Mouse (Mus musculus): ENCODE measurements at regions not wholly inside any gene's neighbourhood (a gene's known extent, or its start where the extent isn't known, plus 50 kb on each side); places are given as distances from the start of the nearest gene placed in this dataset.
A peak's percentile ranks its signal among the peaks of the same experiment; 100 is the strongest.

DNA sequence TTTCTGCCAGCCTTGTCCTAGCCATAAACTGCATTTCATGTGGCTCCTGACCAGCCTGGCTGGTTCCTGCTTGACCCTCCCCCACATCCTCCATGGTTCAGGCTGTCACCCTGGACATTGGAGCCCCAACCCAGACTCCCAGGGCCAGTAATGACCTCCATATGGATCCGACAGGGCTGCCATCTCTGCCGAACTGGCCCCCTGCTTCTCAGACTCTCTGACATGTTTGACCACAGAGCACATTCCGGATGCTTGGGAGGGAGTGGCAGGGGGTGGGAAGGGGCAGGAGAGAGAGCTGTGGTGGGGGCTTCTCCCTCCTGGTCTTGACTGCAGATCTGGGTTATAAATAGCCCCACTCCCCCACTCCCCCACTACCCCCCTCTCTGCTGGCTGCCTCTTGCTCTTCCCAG is 59.0 kb upstream of the Actrt2 start:
- no peaks in the 10 kb centered on the region for H3K9me3 ChIP-seq
- no peak overlapping the region for H3K4me3 ChIP-seq
- peaks cover 10% of the 10 kb centered on the region; the same call in 1 of the 2 replicates for H3K27me3 ChIP-seq
- 67% methylated on average over 3 of the region's 3 CpGs for WGBS
- no peak overlapping the region for H3K9ac ChIP-seq
- no peaks in the 10 kb centered on the region for H3K36me3 ChIP-seq
- no peak overlapping the region for H3K4me2 ChIP-seq
- peaks cover 11% of the 10 kb centered on the region for H3K4me1 ChIP-seq (replicated peaks)
- H3K27ac ChIP-seq (replicated peaks) = no peak overlapping the region
- no peak for ATAC-seq (ENCODE audit: low read depth)

DNA sequence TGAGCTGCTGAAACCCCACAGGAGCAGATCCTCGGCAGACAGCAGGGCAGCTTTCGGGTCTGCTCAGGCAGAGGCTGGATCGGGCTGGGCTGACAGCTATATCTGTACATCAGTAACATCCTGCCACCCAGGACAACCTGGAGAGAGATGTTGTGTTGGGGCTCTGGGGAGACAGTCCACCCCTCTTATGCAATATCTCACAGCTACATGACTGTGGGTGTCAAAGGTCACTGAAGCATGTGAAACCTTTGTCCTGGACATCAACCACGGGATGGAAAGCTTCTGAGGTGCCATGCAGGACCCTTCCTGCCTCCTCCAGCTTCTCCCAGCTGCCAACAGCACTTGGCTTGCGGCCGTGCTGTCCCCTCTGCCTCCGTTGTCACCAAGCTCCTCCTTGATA is 60.3 kb upstream of the Actrt2 start:
- Histone ChIP-seq H3K4me1 (replicated peaks) (peaks cover 18% of the 10 kb centered on the region), H3K36me3 (no peaks in the 10 kb centered on the region), H3K9me3 (no peaks in the 10 kb centered on the region), H3K9ac (no peak overlapping the region), H3K4me2 (no peak overlapping the region), H3K4me3 (no peak overlapping the region), H3K27me3 (peaks cover 10% of the 10 kb centered on the region; the same call in 1 of the 2 replicates), H3K27ac (replicated peaks) (no peak overlapping the region)
- ATAC-seq (ENCODE audit: low read depth) = no peak
- WGBS = 80% methylated on average over 7 of the region's 7 CpGs

DNA sequence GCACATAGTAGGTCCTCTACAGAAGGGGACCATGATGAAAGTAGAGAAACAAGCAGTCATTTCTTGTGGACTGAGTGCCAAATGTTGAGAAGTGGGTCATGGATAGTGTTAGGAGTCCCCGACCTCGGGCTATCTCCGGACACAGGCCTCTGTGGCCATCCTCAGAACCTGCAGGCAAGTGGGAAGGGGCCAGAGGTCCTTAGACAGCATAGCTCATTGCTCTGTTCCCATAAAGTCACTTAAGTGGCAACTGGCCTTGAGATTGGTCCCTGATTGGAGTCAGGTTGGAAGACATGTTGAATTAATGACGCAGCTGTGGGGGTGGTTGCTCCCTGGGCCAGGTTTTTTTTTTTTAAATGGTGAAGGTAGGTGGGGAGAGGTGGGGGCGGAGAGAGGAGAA is 63.0 kb upstream of the Actrt2 start:
- Histone ChIP-seq H3K36me3 (no peaks in the 10 kb centered on the region), H3K9ac (no peak overlapping the region), H3K9me3 (no peaks in the 10 kb centered on the region), H3K27me3 (peaks cover 10% of the 10 kb centered on the region; the same call in 1 of the 2 replicates), H3K4me1 (replicated peaks) (peaks cover 18% of the 10 kb centered on the region), H3K27ac (replicated peaks) (no peak overlapping the region), H3K4me3 (no peak overlapping the region), H3K4me2 (no peak overlapping the region)
- ATAC-seq (ENCODE audit: low read depth) = no peak
- WGBS = 90% methylated on average over 5 of the region's 5 CpGs

DNA sequence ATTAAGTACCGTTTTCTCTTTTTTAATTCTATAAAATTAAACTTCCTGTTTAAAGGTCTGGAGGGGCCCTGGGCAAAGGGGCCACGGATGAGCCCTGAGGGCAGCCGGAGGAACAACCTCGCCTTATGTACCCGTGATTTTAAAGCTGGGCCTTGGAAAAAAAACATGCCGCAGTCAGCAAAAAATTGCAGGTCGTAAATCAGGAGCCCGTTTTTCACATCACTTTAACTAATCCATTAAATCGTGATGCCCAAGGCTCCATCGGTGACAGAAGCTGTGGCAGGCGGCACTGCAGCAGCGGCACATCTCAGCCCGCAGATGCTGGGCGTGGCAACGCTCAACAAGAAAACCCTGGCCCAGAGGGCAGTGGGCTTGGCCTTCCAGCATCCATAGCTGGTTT is 63.7 kb upstream of the Actrt2 start:
- 31% methylated on average over 15 of the region's 15 CpGs for WGBS
- no peaks in the 10 kb centered on the region for H3K9me3 ChIP-seq
- peaks cover 18% of the 10 kb centered on the region for H3K4me1 ChIP-seq (replicated peaks)
- ATAC-seq (ENCODE audit: low read depth) = peak; percentile 50; the same call in 1 of the 2 replicates
- H3K27me3 ChIP-seq = peaks cover 10% of the 10 kb centered on the region; the same call in 1 of the 2 replicates
- no peaks in the 10 kb centered on the region for H3K36me3 ChIP-seq
- H3K27ac ChIP-seq (replicated peaks) = no peak overlapping the region; the same call in 1 of the 2 replicates
- no peak overlapping the region for H3K4me3 ChIP-seq
- H3K4me2 ChIP-seq = no peak overlapping the region
- H3K9ac ChIP-seq = no peak overlapping the region

DNA sequence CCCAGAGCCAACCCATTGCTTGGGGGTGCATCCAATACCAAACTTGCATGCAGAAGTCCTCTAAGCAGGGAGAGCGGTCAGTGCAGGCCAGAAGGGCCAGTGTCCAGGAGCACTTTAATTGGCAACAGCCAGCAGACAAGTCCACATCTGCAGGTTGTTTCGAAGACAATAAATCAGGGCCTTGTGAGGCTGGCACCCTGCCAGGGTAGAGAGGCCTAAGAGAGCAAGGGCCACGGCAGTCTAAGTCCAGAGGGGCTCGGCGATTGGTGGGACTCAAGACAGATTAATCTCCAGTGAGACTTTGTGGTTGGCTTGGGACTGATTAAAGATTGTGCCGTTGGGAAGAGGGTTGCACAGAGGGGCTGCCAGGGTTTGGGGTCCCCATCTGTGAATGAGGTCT is 68.4 kb upstream of the Actrt2 start:
- 56% methylated on average over 6 of the region's 6 CpGs for WGBS
- no peaks in the 10 kb centered on the region for H3K36me3 ChIP-seq

DNA sequence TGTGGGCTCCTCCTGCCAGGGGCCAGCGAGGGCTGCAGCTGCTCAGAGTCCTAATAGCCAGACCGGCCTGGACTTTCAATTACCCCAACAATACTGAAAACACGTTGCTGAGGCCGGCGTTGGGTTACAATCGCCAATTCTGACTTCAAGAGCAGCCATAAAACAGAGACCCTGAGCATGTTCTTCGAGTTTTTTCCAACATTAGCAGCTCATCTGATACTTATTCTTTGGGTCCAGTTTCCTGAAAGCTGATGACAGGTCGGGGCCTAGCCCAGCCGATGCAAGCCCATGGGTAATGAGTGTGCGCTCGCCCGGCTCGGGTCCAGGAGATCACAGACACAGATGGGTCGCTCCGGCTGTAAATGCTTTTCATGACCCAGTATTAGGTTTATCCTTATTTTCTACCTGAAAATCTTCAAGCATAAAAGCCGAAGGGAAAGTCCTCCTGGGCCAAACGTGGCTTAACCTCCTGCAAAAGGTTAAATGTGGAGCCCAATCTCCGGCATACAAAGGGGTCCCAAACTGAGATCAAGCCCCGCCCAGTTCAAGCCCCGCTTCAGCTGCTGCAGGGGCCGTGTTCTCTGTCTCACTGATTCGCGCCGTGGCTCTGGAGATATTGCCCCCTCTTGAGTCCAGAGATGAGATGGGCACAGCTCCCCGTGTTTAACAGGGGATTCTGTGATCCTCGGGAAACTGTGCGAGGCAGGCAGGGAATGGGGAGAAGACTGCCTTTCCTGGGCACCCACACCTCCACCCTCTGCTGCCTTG is 73.6 kb upstream of the Actrt2 start:
- H3K9me3 ChIP-seq = no peaks in the 10 kb centered on the region
- H3K9ac ChIP-seq = no peak overlapping the region
- no peak overlapping the region for H3K4me3 ChIP-seq
- ATAC-seq (ENCODE audit: low read depth) = no peak
- 0 out of 2 replicates have a peak overlapping the region, but pooled peaks have one; percentile 7 for H3K4me2 ChIP-seq
- no peak overlapping the region for H3K27ac ChIP-seq (replicated peaks)
- no peaks in the 10 kb centered on the region for H3K36me3 ChIP-seq
- peaks cover 42% of the 10 kb centered on the region for H3K27me3 ChIP-seq
- WGBS = 27% methylated on average over 27 of the region's 27 CpGs
- H3K4me1 ChIP-seq (replicated peaks) = peaks cover 13% of the 10 kb centered on the region

More for the DNA sequence above, 68.4 kb upstream of the Actrt2 start:
- ATAC-seq (ENCODE audit: low read depth) = no peak
- H3K4me1 ChIP-seq (replicated peaks) = peaks cover 12% of the 10 kb centered on the region
- no peak overlapping the region for H3K9ac ChIP-seq
- peaks cover 19% of the 10 kb centered on the region for H3K27me3 ChIP-seq
- no peak overlapping the region for H3K4me2 ChIP-seq
- H3K9me3 ChIP-seq = no peaks in the 10 kb centered on the region
- H3K27ac ChIP-seq (replicated peaks) = no peak overlapping the region
- no peak overlapping the region for H3K4me3 ChIP-seq

DNA sequence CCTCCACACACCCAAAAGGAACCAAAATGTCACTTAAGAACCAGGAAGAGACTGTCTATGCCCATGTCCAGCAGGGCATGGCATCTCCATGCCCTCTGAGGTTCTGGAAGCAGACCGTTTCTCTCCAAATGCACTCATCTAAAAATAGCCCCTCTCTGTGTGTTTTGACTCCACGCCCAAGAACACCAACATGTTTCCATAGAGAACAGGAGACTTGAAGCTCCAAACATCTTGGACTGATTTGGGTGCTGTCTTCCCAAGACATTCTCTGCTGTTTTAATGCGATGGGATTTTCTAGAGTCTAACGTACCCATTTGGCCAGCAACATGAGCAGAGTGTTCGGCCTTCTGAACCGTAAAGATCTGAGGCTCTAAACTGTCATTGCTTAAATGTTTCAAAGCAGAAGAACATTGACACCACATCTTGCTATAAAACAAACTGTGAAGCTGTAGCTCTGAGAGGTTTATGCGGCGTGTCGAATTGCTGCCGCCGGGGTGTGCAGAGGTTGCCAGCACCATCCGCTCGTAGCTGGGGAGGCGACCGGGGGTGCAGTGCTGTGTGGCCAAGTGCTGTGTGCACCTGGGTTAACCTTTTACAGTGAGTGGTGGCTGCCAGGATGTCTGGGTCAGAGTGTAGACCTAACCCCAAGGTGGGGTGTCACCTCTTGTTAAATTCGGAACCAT is 78.8 kb upstream of the Actrt2 start:
- no peak overlapping the region for H3K9ac ChIP-seq
- H3K4me1 ChIP-seq (replicated peaks) = peaks cover 30% of the 10 kb centered on the region
- H3K36me3 ChIP-seq = no peaks in the 10 kb centered on the region
- H3K27ac ChIP-seq (replicated peaks) = no peak overlapping the region
- no peaks in the 10 kb centered on the region for H3K9me3 ChIP-seq
- peaks cover 27% of the 10 kb centered on the region for H3K27me3 ChIP-seq
- no peak overlapping the region for H3K4me2 ChIP-seq
- no peak for ATAC-seq (ENCODE audit: low read depth)
- 54% methylated on average over 16 of the region's 16 CpGs for WGBS
- H3K4me3 ChIP-seq = no peak overlapping the region

DNA sequence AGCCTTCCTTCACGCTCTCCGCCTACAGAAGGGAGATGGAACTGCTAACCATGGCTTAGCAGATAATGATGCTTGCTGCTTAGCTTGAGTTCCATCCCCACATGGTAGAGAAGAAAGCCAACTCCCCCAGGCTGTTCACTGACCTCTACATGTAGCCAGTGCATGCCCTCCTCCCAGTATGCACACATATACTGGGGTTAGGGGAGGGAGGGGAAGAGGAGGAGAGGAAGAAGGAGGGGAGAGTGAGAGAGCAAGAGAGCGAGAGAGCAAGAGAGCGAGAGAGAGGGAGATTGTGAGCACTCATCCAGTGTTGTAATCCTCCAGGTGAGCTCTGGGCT is 79.3 kb upstream of the Actrt2 start:
- no peak for ATAC-seq (ENCODE audit: low read depth)
- H3K27me3 ChIP-seq = peaks cover 27% of the 10 kb centered on the region
- WGBS = 74% methylated on average over 4 of the region's 4 CpGs

DNA sequence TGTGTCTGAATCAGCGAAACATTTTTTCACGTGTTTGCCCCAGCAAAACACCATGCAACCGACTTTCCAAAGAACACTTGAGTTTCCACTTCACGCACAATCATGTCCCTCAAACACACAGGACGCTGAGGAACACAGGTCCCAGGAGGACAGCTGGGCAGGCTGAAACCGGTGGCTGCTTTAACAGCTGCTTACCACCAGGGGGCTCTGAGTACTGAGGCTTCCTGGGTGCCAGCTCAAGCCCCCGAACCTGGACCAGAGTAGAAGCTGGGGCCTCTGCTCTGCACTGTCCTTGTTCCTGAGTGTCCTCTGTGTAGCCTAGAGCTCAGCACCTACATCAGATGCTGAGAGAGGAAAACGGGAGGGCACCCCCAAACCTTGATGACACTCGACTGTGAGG is 81.5 kb upstream of the Actrt2 start:
- no peak overlapping the region for H3K4me2 ChIP-seq
- 40% methylated on average over 9 of the region's 9 CpGs for WGBS
- H3K27me3 ChIP-seq = peaks cover 30% of the 10 kb centered on the region

More for the DNA sequence above, 79.3 kb upstream of the Actrt2 start:
- Histone ChIP-seq H3K9me3 (no peaks in the 10 kb centered on the region), H3K4me3 (no peak overlapping the region), H3K4me2 (no peak overlapping the region), H3K4me1 (replicated peaks) (peaks cover 25% of the 10 kb centered on the region), H3K27ac (replicated peaks) (no peak overlapping the region), H3K36me3 (no peaks in the 10 kb centered on the region), H3K9ac (no peak overlapping the region)

DNA sequence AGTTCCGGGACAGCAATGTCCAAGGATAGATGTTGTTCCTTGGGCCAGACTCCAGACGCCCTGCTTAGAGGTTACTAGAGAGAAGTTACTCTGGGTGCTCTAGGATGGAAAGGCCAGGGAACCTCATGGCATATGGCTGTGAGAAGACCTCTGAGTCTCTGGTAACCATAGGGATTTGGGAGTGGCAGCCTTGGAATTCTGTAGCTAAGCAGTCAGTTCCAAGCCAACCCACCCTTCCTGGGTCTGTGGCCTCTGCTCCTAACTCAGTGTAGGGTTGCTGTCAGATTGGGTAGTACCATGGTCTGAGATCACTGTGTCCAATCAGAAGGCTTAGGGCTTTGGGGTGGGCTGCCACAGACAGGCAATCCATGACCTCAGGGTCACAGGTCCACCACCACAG is 82.3 kb upstream of the Actrt2 start:
- peaks cover 30% of the 10 kb centered on the region for H3K27me3 ChIP-seq
- WGBS = 86% methylated on average over 2 of the region's 2 CpGs
- no peak overlapping the region for H3K4me2 ChIP-seq
- no peaks in the 10 kb centered on the region for H3K36me3 ChIP-seq
- no peak for ATAC-seq (ENCODE audit: low read depth)
- H3K9me3 ChIP-seq = no peaks in the 10 kb centered on the region
- H3K4me1 ChIP-seq (replicated peaks) = peaks cover 24% of the 10 kb centered on the region
- no peak overlapping the region for H3K4me3 ChIP-seq
- H3K27ac ChIP-seq (replicated peaks) = no peak overlapping the region
- no peak overlapping the region for H3K9ac ChIP-seq

More for the DNA sequence above, 81.5 kb upstream of the Actrt2 start:
- no peak overlapping the region for H3K27ac ChIP-seq (replicated peaks)
- H3K9ac ChIP-seq = no peak overlapping the region
- H3K9me3 ChIP-seq = no peaks in the 10 kb centered on the region
- no peak overlapping the region for H3K4me3 ChIP-seq
- H3K36me3 ChIP-seq = no peaks in the 10 kb centered on the region
- H3K4me1 ChIP-seq (replicated peaks) = peaks cover 24% of the 10 kb centered on the region
- no peak for ATAC-seq (ENCODE audit: low read depth)

DNA sequence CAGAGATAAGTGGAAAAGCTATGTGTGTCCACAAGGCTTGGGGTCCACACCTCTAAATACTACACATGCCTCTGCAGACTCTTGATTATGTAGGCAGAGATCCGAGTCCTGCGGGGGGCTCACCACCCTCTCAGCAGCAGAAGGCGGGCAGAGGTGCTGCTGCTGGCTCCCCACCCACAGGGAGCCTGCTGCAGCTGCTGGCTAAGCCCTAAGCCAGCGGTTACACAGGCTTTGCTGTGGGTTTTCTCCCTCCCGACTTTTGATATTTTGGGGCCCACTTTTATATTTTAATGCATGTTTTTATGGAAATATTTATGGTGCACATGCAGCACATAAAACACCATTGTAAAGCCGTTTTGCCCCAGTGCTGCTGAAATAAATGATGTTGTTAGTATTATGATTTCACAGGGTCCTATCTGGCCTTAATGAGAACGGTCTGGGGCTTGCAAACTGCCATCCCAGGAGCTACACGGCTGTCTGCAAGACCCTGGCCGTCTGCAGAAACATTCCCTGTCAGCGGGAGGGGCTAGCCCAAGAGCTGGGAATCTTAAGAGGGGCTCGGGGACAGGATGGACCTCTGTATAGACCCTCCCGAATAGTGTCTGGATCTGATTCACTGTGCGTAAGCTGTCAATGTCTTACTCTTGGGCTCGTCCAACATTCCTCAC is 82.9 kb upstream of the Actrt2 start:
- WGBS = 58% methylated on average over 14 of the region's 14 CpGs
- no peak for ATAC-seq (ENCODE audit: low read depth)
- Histone ChIP-seq H3K36me3 (no peaks in the 10 kb centered on the region), H3K9me3 (no peaks in the 10 kb centered on the region), H3K9ac (no peak overlapping the region), H3K4me1 (replicated peaks) (peaks cover 24% of the 10 kb centered on the region), H3K27ac (replicated peaks) (no peak overlapping the region), H3K4me2 (no peak overlapping the region), H3K27me3 (peaks cover 27% of the 10 kb centered on the region), H3K4me3 (no peak overlapping the region)

DNA sequence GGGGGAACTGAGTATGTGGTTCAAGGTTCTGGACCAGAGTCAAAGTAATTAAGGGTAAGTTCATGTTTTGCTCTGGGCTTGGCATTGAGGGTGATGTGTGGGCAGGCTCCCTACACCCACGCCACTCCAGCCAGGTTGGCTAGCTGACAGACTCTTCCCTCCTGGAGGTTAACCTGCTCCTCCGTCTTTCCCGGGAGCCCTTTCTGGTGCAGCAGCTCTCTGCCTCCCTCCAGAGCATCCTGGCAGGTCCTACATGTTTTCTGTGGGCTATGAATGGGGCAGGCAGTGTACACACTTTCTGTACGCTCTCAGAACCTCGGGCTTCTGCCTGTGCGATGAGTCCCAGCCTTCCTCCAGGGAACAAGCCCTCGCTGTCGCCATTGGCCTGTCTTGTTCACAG is 82.8 kb upstream of the Ttc34 start:
- no peak overlapping the region for H3K4me2 ChIP-seq
- H3K27ac ChIP-seq (replicated peaks) = no peak overlapping the region
- H3K27me3 ChIP-seq = peaks cover 22% of the 10 kb centered on the region
- no peak overlapping the region for H3K4me3 ChIP-seq
- H3K4me1 ChIP-seq (replicated peaks) = peaks cover 19% of the 10 kb centered on the region
- no peak overlapping the region for H3K9ac ChIP-seq
- no peaks in the 10 kb centered on the region for H3K9me3 ChIP-seq
- no peaks in the 10 kb centered on the region for H3K36me3 ChIP-seq
- whole genome bisulfite sequencing = 67% methylated on average over 8 of the region's 8 CpGs
- ATAC-seq (ENCODE audit: low read depth) = no peak

Measured in neural tube, embryonic 13.5 days (tissue).